Mouse (Mus musculus) thymus, postnatal 4 days (tissue): Measurements from ENCODE around the gene Dusp27.

Experiments used
- DNase-seq: peaks from one replicate; pipeline ENCODE4 v3.0.0; 2021

Dusp27 gene

GRCm38 (mm10) chr1:166094462-166094861 is 33.3 kb downstream of the Dusp27 start:
- no peak for DNase-seq

GRCm38 (mm10) chr1:166090306-166090705 is 37.4 kb downstream of the Dusp27 start:
- no peak for DNase-seq

GRCm38 (mm10) chr1:166089739-166090138 is 38.0 kb downstream of the Dusp27 start:
- DNase-seq, result no peak

- DNase-seq, result no peak
Measured at GRCm38 (mm10) chr1:166089337-166089736, 38.4 kb downstream of the Dusp27 start.

- DNase-seq, result no peak
Measured at GRCm38 (mm10) chr1:166088446-166089170, 39.1 kb downstream of the Dusp27 start.

- DNase-seq, result no peak
Measured at GRCm38 (mm10) chr1:166077052-166077735, 50.5 kb downstream of the Dusp27 start.

GRCm38 (mm10) chr1:166067856-166068440 is 59.8 kb downstream of the Dusp27 start:
- DNase-seq, result no peak

GRCm38 (mm10) chr1:166063870-166064269 is 63.9 kb downstream of the Dusp27 start:
- no peak for DNase-seq

GRCm38 (mm10) chr1:166061532-166061931 is 66.2 kb downstream of the Dusp27 start:
- no peak for DNase-seq

- no peak for DNase-seq
Measured at GRCm38 (mm10) chr1:166060406-166060805, 67.3 kb downstream of the Dusp27 start.

- DNase-seq, result no peak
Measured at GRCm38 (mm10) chr1:166056098-166056756, 71.5 kb downstream of the Dusp27 start.

- peak; percentile 59 for DNase-seq
Measured at GRCm38 (mm10) chr1:166053285-166053955, 74.3 kb downstream of the Dusp27 start.

GRCm38 (mm10) chr1:166049046-166049827 is 78.5 kb downstream of the Dusp27 start:
- DNase-seq, result peak; percentile 53

- DNase-seq, result peak; percentile 47
Measured at GRCm38 (mm10) chr1:166048230-166048911, 79.4 kb downstream of the Dusp27 start.
